Mouse (Mus musculus): Measurements from ENCODE around the gene Nckap5. TPM values are rescaled to one million over a fixed set of nuclear protein-coding genes. Genes with fewer than 3 reads are reported as not detected.

The Nckap5 gene
- total and polyA plus RNA-seq, 3 experiments, result not detected

DNA sequence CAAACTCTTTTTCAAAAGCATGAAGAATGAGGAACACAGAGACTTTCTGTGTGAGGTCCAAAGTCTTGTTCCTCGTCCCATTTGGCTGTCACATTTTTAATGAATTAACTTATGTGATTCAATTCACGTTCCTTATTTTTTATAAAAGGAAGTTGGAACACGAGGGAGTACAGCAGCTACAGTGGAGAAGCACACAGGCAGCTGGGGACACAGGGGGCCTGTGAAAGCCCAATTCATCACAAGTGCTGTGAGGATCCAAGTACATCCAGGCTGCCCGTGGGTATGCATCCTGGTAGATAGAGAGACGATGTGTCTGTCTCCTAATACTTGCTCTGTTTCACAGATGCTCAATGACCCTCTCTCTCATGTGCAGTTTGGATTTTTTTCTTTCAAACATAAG is 576.2 kb downstream of the Nckap5 start:
- no peaks in the 10 kb centered on the region for H3K9me3 ChIP-seq (replicated peaks; ENCODE audit: insufficient read depth, low read length)
- no peaks in the 10 kb centered on the region for H3K27me3 ChIP-seq (ENCODE audit: control insufficient read depth in 1 of 2, insufficient read depth in 2 of 2, low read length in 2 of 2)
- no peaks in the 10 kb centered on the region for H3K4me1 ChIP-seq (ENCODE audit: control insufficient read depth in 1 of 2, insufficient read depth in 2 of 2, low read length in 2 of 2)
- no peak overlapping the region for H3K4me3 ChIP-seq (ENCODE audit: control insufficient read depth in 1 of 2, insufficient read depth in 1 of 2, low read depth in 2 of 2, low read length in 2 of 2)
- H3K36me3 ChIP-seq (ENCODE audit: control insufficient read depth in 1 of 2, insufficient read depth in 2 of 2, low read length in 2 of 2), result no peaks in the 10 kb centered on the region
- DNase-seq (ENCODE audit: low read depth, low spot score), result no peak
- no peak overlapping the region for H3K27ac ChIP-seq (ENCODE audit: control insufficient read depth, low read depth, low read length)
- H3K79me2 ChIP-seq (ENCODE audit: control insufficient read depth, insufficient read depth, low read length, poor library complexity), result no peaks in the 10 kb centered on the region
- no peak overlapping the region for H3K9ac ChIP-seq (ENCODE audit: control insufficient read depth, low read depth, low read length, poor library complexity, severe bottlenecking)
- no peak for TF ChIP-seq NELFE (IDR thresholded peaks at IDR 0.05; ENCODE audit: low read depth, low read length)
- TF ChIP-seq MAFK (IDR thresholded peaks at IDR 0.05; ENCODE audit: borderline replicate concordance, low read depth, low read length), result no peak
- no peak for TF ChIP-seq JUND (IDR thresholded peaks at IDR 0.05; ENCODE audit: low read depth, low read length)
- TF ChIP-seq CHD2 (IDR thresholded peaks at IDR 0.05; ENCODE audit: low read length), result no peak
- TF ChIP-seq MXI1 (IDR thresholded peaks at IDR 0.05; ENCODE audit: low read depth, low read length), result no peak
- TF ChIP-seq MYC (IDR thresholded peaks at IDR 0.05; ENCODE audit: low read depth, low read length), result no peak
- no peak for TF ChIP-seq CHD1 (IDR thresholded peaks at IDR 0.05; ENCODE audit: low read depth, low read length)
- TF ChIP-seq ZNF384 (IDR thresholded peaks at IDR 0.05; ENCODE audit: low read depth, low read length), result no peak
- no peak for TF ChIP-seq E2F4 (IDR thresholded peaks at IDR 0.05; ENCODE audit: borderline replicate concordance, low read depth, low read length)
- TF ChIP-seq POLR2AphosphoS2 (IDR thresholded peaks at IDR 0.05; ENCODE audit: low read length), result no peak
- TF ChIP-seq SIN3A (IDR thresholded peaks at IDR 0.05; ENCODE audit: low read length), result no peak
- TF ChIP-seq POLR2AphosphoS5 (IDR thresholded peaks at IDR 0.05; ENCODE audit: borderline replicate concordance, low read depth, low read length), result no peak
- no peak for TF ChIP-seq NRF1 (IDR thresholded peaks at IDR 0.05; ENCODE audit: insufficient read depth, low read depth, low read length, poor library complexity, severe bottlenecking)

DNA sequence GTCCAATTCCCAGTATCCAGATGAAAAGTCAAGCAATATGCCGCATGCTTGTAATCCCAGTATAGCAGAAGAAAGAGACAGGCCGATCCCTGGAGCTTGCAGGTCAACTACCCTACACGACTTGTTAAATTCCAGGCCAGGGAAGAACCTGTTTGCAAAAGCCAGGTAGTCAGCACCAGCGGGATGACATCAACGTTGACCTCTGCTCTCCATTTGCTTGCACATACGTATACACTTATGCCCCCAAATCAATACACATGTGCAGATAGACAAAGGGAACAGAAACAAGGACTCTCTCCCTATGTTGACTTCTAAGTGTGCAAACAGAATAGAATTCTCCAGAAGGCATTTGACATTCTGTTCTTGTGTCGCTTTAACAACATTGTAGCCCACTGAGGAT is 576.7 kb downstream of the Nckap5 start:
- no peak for TF ChIP-seq POLR2A (IDR thresholded peaks at IDR 0.05; ENCODE audit: control insufficient read depth in 1 of 2, insufficient read depth in 1 of 2, low read depth in 1 of 2, low read length in 2 of 2, poor library complexity in 1 of 2)
- TF ChIP-seq TBP (IDR thresholded peaks at IDR 0.05; ENCODE audit: low read depth, low read length), result no peak
- no peak for TF ChIP-seq GABPA (IDR thresholded peaks at IDR 0.05; ENCODE audit: low read depth, low read length)
- no peak for TF ChIP-seq RCOR1 (IDR thresholded peaks at IDR 0.05; ENCODE audit: low read depth, low read length)
- no peak for TF ChIP-seq GATA1 (IDR thresholded peaks at IDR 0.05; ENCODE audit: low read depth, low read length)
- no peak for TF ChIP-seq MAZ (IDR thresholded peaks at IDR 0.05; ENCODE audit: low read depth, low read length)
- TF ChIP-seq USF1 (IDR thresholded peaks at IDR 0.05; ENCODE audit: low read depth, low read length), result no peak
- Histone ChIP-seq H3K27ac (ENCODE audit: control insufficient read depth, low read depth, low read length) (no peak overlapping the region), H3K9ac (ENCODE audit: control insufficient read depth, low read depth, low read length, poor library complexity, severe bottlenecking) (no peak overlapping the region), H3K79me2 (ENCODE audit: control insufficient read depth, insufficient read depth, low read length, poor library complexity) (no peaks in the 10 kb centered on the region), H3K9me3 (replicated peaks; ENCODE audit: insufficient read depth, low read length) (no peaks in the 10 kb centered on the region), H3K4me1 (ENCODE audit: control insufficient read depth in 1 of 2, insufficient read depth in 2 of 2, low read length in 2 of 2) (no peaks in the 10 kb centered on the region), H3K4me3 (ENCODE audit: control insufficient read depth in 1 of 2, insufficient read depth in 1 of 2, low read depth in 2 of 2, low read length in 2 of 2) (no peak overlapping the region), H3K27me3 (ENCODE audit: control insufficient read depth in 1 of 2, insufficient read depth in 2 of 2, low read length in 2 of 2) (no peaks in the 10 kb centered on the region), H3K36me3 (ENCODE audit: control insufficient read depth in 1 of 2, insufficient read depth in 2 of 2, low read length in 2 of 2) (no peaks in the 10 kb centered on the region)
- DNase-seq (ENCODE audit: low read depth, low spot score), result no peak

All from MEL (cell line).